Mouse (Mus musculus): ENCODE results near the gene Cacna1d.

DNA sequence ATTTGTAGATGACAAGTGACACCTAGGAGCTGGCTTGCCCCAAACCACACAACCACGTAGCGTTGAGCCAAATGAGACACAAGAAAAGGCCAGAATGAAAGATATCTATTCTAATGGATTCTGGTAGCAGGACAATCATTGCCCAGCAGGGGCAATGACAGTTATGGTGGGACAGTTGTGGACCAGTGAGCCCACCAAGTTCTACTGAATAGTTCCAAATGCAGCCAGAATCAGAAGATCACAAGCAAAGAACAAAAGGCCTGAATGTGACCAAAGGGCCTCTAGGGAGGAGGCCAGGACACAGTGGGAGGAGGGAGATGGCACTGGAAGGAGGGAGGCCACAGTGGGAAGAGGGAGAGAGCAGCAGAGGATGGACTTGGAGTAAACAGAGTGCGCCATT, 134.8 kb downstream of the Cacna1d start:
- TF ChIP-seq CTCF (IDR thresholded peaks at IDR 0.05; ENCODE audit: low read depth) = no peak
- no peak for TF ChIP-seq EP300 (IDR thresholded peaks at IDR 0.05; ENCODE audit: low read depth)

Data from liver, postnatal 0 days (tissue).